Mouse (Mus musculus): ENCODE data around the gene Mpv17. TPM values are rescaled to one million over a fixed set of nuclear protein-coding genes. Genes with fewer than 3 reads are reported as not detected.
A peak's percentile ranks its signal among the peaks of the same experiment; 100 is the strongest.

Gene Mpv17
- total RNA-seq, 2 experiments from 2014 or later, result 47.5 to 48.6 TPM

- intact Hi-C loops (cut with DNase I), result loop anchor here (10.0 kb wide), 1 partner anchor 237 kb away; no protein-coding TSS in a partner anchor
- DNase-seq (ENCODE audit: low spot score in 2 of 2), result no peak
Observed at GRCm38 (mm10) chr5:31192045-31192938, 38.2 kb upstream of the Mpv17 start.

- intact Hi-C loops (cut with DNase I), result loop anchor here (10.0 kb wide), 1 partner anchor 235 kb away; no protein-coding TSS in a partner anchor
- DNase-seq (ENCODE audit: low spot score in 2 of 2), result no peak
Observed at GRCm38 (mm10) chr5:31190201-31190600, 36.1 kb upstream of the Mpv17 start.

DNA sequence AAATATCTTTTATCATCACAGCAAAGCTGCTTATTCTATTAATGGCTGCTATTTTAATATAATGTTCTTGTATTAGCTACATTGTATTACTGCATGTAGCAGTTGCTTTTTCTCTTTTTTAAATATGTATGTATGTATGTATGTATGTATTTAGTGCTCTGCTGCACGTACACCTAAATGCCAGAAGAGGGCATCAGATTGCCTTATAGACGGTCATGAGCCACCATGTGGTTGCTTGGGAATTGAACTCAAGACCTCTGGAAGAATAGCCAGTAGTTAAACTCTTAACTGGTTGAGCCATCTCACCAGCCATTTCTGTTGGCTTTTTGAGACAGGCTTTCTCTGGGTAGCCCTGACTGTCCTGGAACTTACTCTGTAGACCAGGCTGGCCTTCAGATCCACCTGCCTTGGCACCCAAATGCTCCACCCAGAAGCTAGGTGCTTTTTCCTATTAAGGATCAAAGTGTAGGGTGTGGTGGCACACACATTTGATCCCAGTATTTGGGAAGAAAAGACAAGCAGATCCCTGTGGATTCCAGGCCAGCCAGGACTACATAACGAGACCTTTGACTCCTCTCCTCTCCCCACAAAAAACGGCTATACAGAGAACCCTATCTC lies 34.3 kb upstream of the Mpv17 start:
- intact Hi-C loops (cut with DNase I), result no loop called here
- no peak for DNase-seq (ENCODE audit: low spot score in 2 of 2)

- DNase-seq (ENCODE audit: low spot score in 2 of 2), result no peak
- intact Hi-C loops (cut with DNase I), result no loop called here
Observed at GRCm38 (mm10) chr5:31183678-31184077, 29.6 kb upstream of the Mpv17 start.

DNA sequence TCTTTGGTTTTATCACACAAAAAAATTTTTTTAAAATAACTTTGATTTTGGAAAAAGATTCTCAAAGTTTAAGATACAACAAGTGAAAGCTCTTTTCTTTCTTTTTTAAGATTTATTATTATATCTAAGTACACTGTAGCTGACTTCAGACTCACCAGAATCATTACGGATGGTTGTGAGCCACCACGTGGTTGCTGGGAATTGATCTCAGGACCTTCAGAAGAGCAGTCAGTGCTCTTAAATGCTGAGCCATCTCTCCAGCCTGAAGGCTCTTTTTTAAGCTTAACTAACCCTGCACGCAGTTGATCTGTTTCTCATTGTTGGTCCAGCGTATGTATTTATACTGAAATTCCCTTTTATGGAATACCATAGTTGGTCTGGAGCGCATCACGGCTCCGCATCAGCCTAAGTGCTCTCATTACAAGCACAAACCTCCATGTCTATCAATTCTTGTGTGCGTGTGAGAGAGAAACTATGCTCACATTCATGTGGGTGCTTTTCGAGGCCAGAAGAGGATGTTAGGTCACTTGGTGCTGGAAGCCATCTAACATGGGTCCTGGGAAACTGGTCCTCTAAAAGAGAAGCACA lies 27.2 kb upstream of the Mpv17 start:
- intact Hi-C loops (cut with DNase I), result no loop called here

GRCm38 (mm10) chr5:31179766-31180630 lies 25.9 kb upstream of the Mpv17 start, which contains the start of the genes Gm29609 and Gtf3c2:
Gene Gm29609, minus strand, starts transcription at chr5:31179911.
Gene Gtf3c2, minus strand, starts transcription at chr5:31180144.
- peak; percentile 96 to 99 for DNase-seq (ENCODE audit: low spot score in 2 of 2)
- intact Hi-C loops (cut with DNase I), result loop anchor here (1.0 kb wide), 1 partner anchor 13 kb away; the partner anchor contains the start of genes Eif2b4 and Snx17

More for the DNA sequence above, 27.2 kb upstream of the Mpv17 start:
- DNase-seq (ENCODE audit: low spot score in 2 of 2), result no peak

DNA sequence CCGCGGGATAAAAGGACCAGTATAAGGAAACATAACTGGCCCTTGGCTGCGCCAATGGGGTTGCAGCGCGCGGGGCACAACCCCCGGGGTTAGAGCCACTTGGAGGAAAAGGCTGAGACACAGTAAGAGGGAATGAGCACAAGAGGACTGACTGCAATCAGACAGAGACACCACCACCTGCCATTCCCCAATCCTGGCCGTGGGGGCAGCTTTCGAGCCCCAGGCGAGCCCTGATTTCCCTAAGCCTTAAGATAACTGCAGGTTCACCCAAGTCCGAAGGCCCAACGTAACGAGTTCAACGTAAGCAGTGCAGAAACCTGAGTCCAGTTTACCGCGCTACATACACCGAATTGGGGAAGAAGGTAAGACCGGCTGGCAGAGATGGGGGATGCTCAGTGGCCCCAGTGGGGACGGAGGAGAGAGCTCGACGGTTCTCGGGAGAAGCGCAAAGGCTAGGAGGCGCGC lies 25.3 kb upstream of the Mpv17 start:
- intact Hi-C loops (cut with DNase I), result no loop called here
- peak; percentile 28 to 52 for DNase-seq (ENCODE audit: low spot score in 2 of 2)

DNA sequence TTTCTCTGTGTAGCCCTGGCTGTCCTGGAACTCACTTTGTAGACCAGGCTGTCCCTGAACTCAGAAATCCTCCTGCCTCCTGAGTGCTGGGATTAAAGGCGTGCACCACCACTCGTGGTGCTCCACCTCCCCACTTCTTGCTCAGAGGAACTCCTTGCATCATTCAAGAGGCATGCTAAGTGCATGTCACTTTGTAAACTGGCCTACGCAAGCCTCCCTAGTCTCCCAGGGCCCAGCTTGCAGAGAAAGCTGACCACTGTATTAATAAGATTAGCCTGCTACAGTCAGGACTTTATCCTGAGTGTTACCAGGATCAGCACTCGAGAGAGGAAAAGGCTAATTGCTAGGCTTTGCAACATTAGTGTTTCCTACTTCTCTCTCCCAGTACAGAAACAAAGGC lies 14.6 kb upstream of the Mpv17 start:
- no peak for DNase-seq (ENCODE audit: low spot score in 2 of 2)
- intact Hi-C loops (cut with DNase I), result no loop called here

DNA sequence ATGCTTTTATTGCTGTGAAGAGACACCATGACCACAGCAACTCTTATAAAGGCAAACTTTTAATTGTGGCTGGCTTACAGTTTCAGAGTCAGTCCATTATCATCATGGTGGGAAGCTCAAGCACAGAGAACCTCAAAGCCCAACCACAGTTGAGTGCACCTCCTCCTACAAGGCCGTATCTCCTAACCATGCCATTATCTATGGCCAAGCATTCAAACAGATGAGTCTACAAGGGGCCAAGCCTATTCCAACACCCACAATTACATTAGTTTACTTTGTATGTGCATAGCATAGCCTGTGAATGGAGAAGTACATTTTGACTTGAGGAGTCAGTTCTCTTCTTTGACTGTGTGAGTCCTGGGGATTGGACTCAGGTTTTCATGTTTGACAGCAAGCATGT lies 10.8 kb upstream of the Mpv17 start:
- intact Hi-C loops (cut with DNase I), result no loop called here
- no peak for DNase-seq (ENCODE audit: low spot score in 2 of 2)

DNA sequence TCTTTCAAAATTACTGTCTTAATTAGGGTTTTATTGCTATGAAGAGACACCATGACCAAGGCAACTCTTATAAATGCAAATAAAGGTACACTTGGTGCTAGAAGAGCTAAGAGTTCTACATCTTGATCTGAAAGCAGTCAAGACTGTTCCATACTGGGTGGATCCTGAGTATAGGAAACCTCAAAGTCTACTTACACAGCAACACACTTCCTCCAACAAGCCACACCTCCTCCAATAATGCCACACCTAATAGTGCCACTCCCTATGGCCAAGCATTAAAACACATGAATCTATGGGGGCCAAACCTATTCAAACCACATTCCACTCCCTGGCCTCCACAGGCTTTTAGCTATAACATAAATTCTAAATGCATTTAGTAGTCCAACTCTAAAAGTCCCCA lies 8.4 kb upstream of the Mpv17 start:
- intact Hi-C loops (cut with DNase I), result no loop called here
- DNase-seq (ENCODE audit: low spot score in 2 of 2), result no peak

- no peak for DNase-seq (ENCODE audit: low spot score in 2 of 2)
- intact Hi-C loops (cut with DNase I), result no loop called here
Observed at GRCm38 (mm10) chr5:31153516-31154151, 417 bp downstream of the Mpv17 start.

GRCm38 (mm10) chr5:31151746-31152145 lies 2.3 kb downstream of the Mpv17 start:
- no peak for DNase-seq (ENCODE audit: low spot score in 2 of 2)
- intact Hi-C loops (cut with DNase I), result no loop called here

DNA sequence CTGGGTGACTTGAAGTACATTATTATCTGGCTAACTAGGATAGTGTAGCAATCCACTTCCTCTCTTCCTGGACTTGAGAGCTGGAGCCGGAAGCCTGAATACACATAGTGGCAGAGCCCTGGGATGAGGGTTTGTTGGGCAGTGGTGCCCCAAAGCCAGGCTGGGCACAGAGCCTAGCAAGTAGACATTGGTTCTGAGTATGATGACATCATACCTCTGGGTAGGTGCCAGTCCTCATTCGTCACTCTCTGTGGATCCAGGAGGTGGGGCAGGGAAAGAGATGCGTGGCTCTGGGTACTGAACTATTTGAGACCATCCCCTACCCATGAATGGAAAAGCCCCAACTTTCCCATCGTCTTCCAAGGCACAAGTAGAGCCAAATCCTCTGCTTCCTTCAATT lies 4.3 kb downstream of the Mpv17 start:
- intact Hi-C loops (cut with DNase I), result no loop called here
- no peak for DNase-seq (ENCODE audit: low spot score in 2 of 2)

- intact Hi-C loops (cut with DNase I), result no loop called here
- no peak for DNase-seq (ENCODE audit: low spot score in 2 of 2)
Observed at GRCm38 (mm10) chr5:31138968-31139425, 15.1 kb downstream of the Mpv17 start.

- no peak for DNase-seq (ENCODE audit: low spot score in 2 of 2)
- intact Hi-C loops (cut with DNase I), result no loop called here
Observed at GRCm38 (mm10) chr5:31138241-31138967, 15.6 kb downstream of the Mpv17 start, which contains the start of gene Ucn. Gene Ucn, minus strand, starts transcription at chr5:31138829.

DNA sequence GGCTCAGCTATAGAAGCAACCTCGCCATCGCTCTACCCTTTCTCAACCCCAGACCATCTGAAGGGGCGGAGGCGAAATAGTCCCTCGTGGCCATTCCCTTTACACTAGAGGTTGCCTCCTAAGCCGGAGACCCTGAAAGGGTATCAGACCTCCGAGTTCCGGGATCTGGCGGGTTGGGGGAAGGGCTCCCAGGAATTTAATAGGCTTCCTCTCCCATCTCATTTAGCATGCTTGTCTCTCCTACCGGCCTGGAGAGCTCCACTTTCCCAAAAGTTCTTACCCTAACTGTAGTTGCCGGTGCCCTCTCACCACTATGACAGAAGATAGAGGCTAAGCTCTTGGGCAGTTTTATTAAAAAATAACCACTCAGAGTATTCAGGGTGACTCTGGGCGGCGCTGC lies 16.4 kb downstream of the Mpv17 start:
- no peak for DNase-seq (ENCODE audit: low spot score in 2 of 2)
- intact Hi-C loops (cut with DNase I), result no loop called here

- intact Hi-C loops (cut with DNase I), result no loop called here
- DNase-seq (ENCODE audit: low spot score in 2 of 2), result no peak
Observed at GRCm38 (mm10) chr5:31136730-31137424, 17.2 kb downstream of the Mpv17 start.

All from left cerebral cortex, postnatal 25 days (tissue).